Mouse (Mus musculus) neural tube, embryonic 13.5 days (tissue): ENCODE data around the gene Mei1. TPM values are rescaled to one million over a fixed set of nuclear protein-coding genes. Genes with fewer than 3 reads are reported as not detected.
A peak's percentile ranks its signal among the peaks of the same experiment; 100 is the strongest.
"Not testable (repeated sequence)": the region's sequence is repeated elsewhere in the genome, so short reads cannot be mapped to it uniquely, and the experiment has no call there.

Experiments
- ATAC-seq: fragments of 200-750 bp; cut with Nextera tagmentation; 2 replicates; pipeline ENCODE4 v1.8.0; 2017; ENCODE audit warnings: low read depth, mild to moderate bottlenecking, moderate TSS enrichment, moderate library complexity
- H3K27ac ChIP-seq: fragments of 300-500 bp; sonication (generic); replicated peaks from 2 replicates; pipeline ENCODE4 v1.5.1; 2015; ENCODE audit warnings: moderate library complexity, mild to moderate bottlenecking, inconsistent platforms
- H3K27me3 ChIP-seq: fragments of 300-500 bp; sonication (generic); 2 replicates; pipeline ENCODE4 v1.6.1; 2015; ENCODE audit warnings: mild to moderate bottlenecking, inconsistent platforms
- H3K36me3 ChIP-seq: fragments of 300-500 bp; sonication (generic); 2 replicates; pipeline ENCODE4 v1.6.1; 2015; ENCODE audit warnings: mild to moderate bottlenecking, inconsistent platforms
- H3K4me1 ChIP-seq: fragments of 300-500 bp; sonication (generic); replicated peaks from 2 replicates; pipeline ENCODE4 v1.6.1; 2015; ENCODE audit warnings: inconsistent platforms
- H3K4me2 ChIP-seq: fragments of 300-500 bp; sonication (generic); 2 replicates; pipeline ENCODE4 v1.6.1; 2015; ENCODE audit warnings: inconsistent platforms, mild to moderate bottlenecking, moderate library complexity
- H3K4me3 ChIP-seq: fragments of 300-500 bp; sonication (generic); 2 replicates; pipeline ENCODE4 v1.5.1; 2015; ENCODE audit warnings: mild to moderate bottlenecking, inconsistent platforms
- H3K9ac ChIP-seq: fragments of 300-500 bp; sonication (generic); 2 replicates; pipeline ENCODE4 v1.6.1; 2015; ENCODE audit warnings: moderate library complexity, mild to moderate bottlenecking, inconsistent platforms
- H3K9me3 ChIP-seq: fragments of 300-500 bp; sonication (generic); 2 replicates; pipeline ENCODE4 v1.6.1; 2016; ENCODE audit warnings: inconsistent platforms
- WGBS: fragments of 180-500 bp; shearing (Covaris S2); methylation state at CpG from one replicate; pipeline ENCODE4 v1.1.7; 2015; 5-methylcytosine and 5-hydroxymethylcytosine counted together
- polyA plus RNA-seq: library from polyadenylated mRNA; unstranded; fragments of >200 nt; fragmentation: Nextera tagmentation; extraction: Ambion mirVana; gene quantifications from 2 replicates; pipeline ENCODE4 v1.2.1, GENCODE M21; 2015

Gene Mei1
- polyA plus RNA-seq, 1 experiment from 2014 or later: 0.04 TPM

- Histone ChIP-seq H3K27me3 (no peaks in the 10 kb centered on the region), H3K36me3 (no peaks in the 10 kb centered on the region), H3K4me3 (no peak overlapping the region), H3K9me3 (no peaks in the 10 kb centered on the region), H3K9ac (no peak overlapping the region), H3K4me1 (no peaks in the 10 kb centered on the region), H3K4me2 (no peak overlapping the region), H3K27ac (no peak overlapping the region)
- ATAC-seq: no peak
- WGBS: 83% methylated on average over 7 of the region's 7 CpGs
These were observed 21.3 kb downstream of the Mei1 start for GRCm38 (mm10) chr15:82091061-82091460.

GRCm38 (mm10) chr15:82106953-82107555, 37.3 kb downstream of the Mei1 start:
- no peaks in the 10 kb centered on the region for H3K36me3 ChIP-seq
- H3K4me1 ChIP-seq: no peaks in the 10 kb centered on the region
- no peak overlapping the region for H3K9ac ChIP-seq
- H3K4me3 ChIP-seq: no peak overlapping the region
- H3K4me2 ChIP-seq: no peak overlapping the region
- H3K27ac ChIP-seq: no peak overlapping the region
- no peaks in the 10 kb centered on the region; the same call in 1 of the 2 replicates for H3K27me3 ChIP-seq
- WGBS: 13% methylated on average over 8 of the region's 8 CpGs
- no peaks in the 10 kb centered on the region for H3K9me3 ChIP-seq
- ATAC-seq: no peak

GRCm38 (mm10) chr15:82120544-82120943, 50.7 kb downstream of the Mei1 start:
- Histone ChIP-seq H3K36me3 (no peaks in the 10 kb centered on the region), H3K4me1 (no peaks in the 10 kb centered on the region), H3K9ac (no peak overlapping the region), H3K27me3 (no peaks in the 10 kb centered on the region), H3K4me3 (no peak overlapping the region), H3K4me2 (no peak overlapping the region), H3K27ac (no peak overlapping the region), H3K9me3 (no peaks in the 10 kb centered on the region)
- ATAC-seq: no peak
- WGBS: 82% methylated on average over 8 of the region's 8 CpGs

- H3K27ac ChIP-seq, H3K4me3 ChIP-seq, H3K9me3 ChIP-seq, H3K9ac ChIP-seq, H3K36me3 ChIP-seq, ATAC-seq, H3K27me3 ChIP-seq: not testable (repeated sequence)
- Histone ChIP-seq H3K4me1 (peaks cover 17% of the 10 kb centered on the region), H3K4me2 (peak overlapping the region; percentile 86)
- 74% methylated on average over 4 of the region's 4 CpGs for WGBS
These were observed 56.9 kb downstream of the Mei1 start for GRCm38 (mm10) chr15:82126690-82127089.

- Histone ChIP-seq H3K4me3 (peak within 1 kb of the TSS; percentile 68), H3K9ac (peak within 1 kb of the TSS; percentile 78), H3K4me2 (peak within 1 kb of the TSS; percentile 86), H3K27ac (peak within 1 kb of the TSS; percentile 80), H3K4me1 (peaks cover 17% of the 10 kb centered on the region), H3K9me3 (no peaks in the 10 kb centered on the region), H3K36me3 (peaks cover 8% of the 10 kb centered on the region; the same call in 1 of the 2 replicates), H3K27me3 (no peaks in the 10 kb centered on the region)
- WGBS: under 1% methylated on average over 74 of the region's 74 CpGs
- peak; percentile 99 for ATAC-seq
These were observed 57.9 kb downstream of the Mei1 start, which contains the start of gene Ccdc134 for GRCm38 (mm10) chr15:82127426-82128374. Ccdc134 (plus strand) TSS chr15:82127922.

- WGBS: 0% methylated on average over 5 of the region's 5 CpGs
- H3K27me3 ChIP-seq: no peaks in the 10 kb centered on the region
- no peak overlapping the region for H3K27ac ChIP-seq
- H3K4me1 ChIP-seq: peaks cover 17% of the 10 kb centered on the region
- H3K4me2 ChIP-seq: peak overlapping the region; percentile 86
- H3K4me3 ChIP-seq: peak overlapping the region; percentile 68
- peak overlapping the region; percentile 78 for H3K9ac ChIP-seq
- H3K36me3 ChIP-seq: peaks cover 13% of the 10 kb centered on the region; the same call in 1 of the 2 replicates
- ATAC-seq: no peak
- no peaks in the 10 kb centered on the region for H3K9me3 ChIP-seq
These were observed 58.6 kb downstream of the Mei1 start for GRCm38 (mm10) chr15:82128398-82128797.

GRCm38 (mm10) chr15:82130599-82130998, 60.8 kb downstream of the Mei1 start:
- Histone ChIP-seq H3K9me3 (no peaks in the 10 kb centered on the region), H3K4me1 (peaks cover 17% of the 10 kb centered on the region), H3K9ac (no peak overlapping the region), H3K4me3 (no peak overlapping the region), H3K4me2 (no peak overlapping the region), H3K36me3 (peaks cover 16% of the 10 kb centered on the region; the same call in 1 of the 2 replicates), H3K27ac (no peak overlapping the region), H3K27me3 (no peaks in the 10 kb centered on the region)
- ATAC-seq: no peak
- 65% methylated on average over 7 of the region's 7 CpGs for WGBS

- peaks cover 20% of the 10 kb centered on the region; the same call in 1 of the 2 replicates for H3K36me3 ChIP-seq
- H3K4me2 ChIP-seq: no peak overlapping the region
- H3K9me3 ChIP-seq: no peaks in the 10 kb centered on the region
- ATAC-seq: no peak
- WGBS: 85% methylated on average over 4 of the region's 4 CpGs
- H3K9ac ChIP-seq: no peak overlapping the region
- H3K4me1 ChIP-seq: no peaks in the 10 kb centered on the region
- H3K27me3 ChIP-seq: no peaks in the 10 kb centered on the region
- H3K4me3 ChIP-seq: no peak overlapping the region
- no peak overlapping the region for H3K27ac ChIP-seq
These were observed 65.6 kb downstream of the Mei1 start for GRCm38 (mm10) chr15:82135372-82135771.

GRCm38 (mm10) chr15:82138565-82138964, 68.8 kb downstream of the Mei1 start:
- no peak overlapping the region for H3K27ac ChIP-seq
- H3K4me1 ChIP-seq: no peaks in the 10 kb centered on the region
- no peak overlapping the region for H3K9ac ChIP-seq
- ATAC-seq: peak; percentile 32; the same call in 1 of the 2 replicates
- no peaks in the 10 kb centered on the region for H3K9me3 ChIP-seq
- no peak overlapping the region for H3K4me2 ChIP-seq
- WGBS: 54% methylated on average over 4 of the region's 4 CpGs
- no peaks in the 10 kb centered on the region for H3K27me3 ChIP-seq
- no peak overlapping the region for H3K4me3 ChIP-seq
- peaks cover 13% of the 10 kb centered on the region for H3K36me3 ChIP-seq

- Histone ChIP-seq H3K36me3 (peaks cover 12% of the 10 kb centered on the region), H3K4me3 (no peak overlapping the region), H3K4me2 (no peak overlapping the region), H3K4me1 (0 out of 2 replicates have a peak, but pooled peaks cover 6% of the 10 kb centered on the region), H3K27ac (no peak overlapping the region), H3K9me3 (no peaks in the 10 kb centered on the region), H3K27me3 (no peaks in the 10 kb centered on the region), H3K9ac (no peak overlapping the region)
- no peak for ATAC-seq
- WGBS: 94% methylated on average over 8 of the region's 8 CpGs
These were observed 69.4 kb downstream of the Mei1 start for GRCm38 (mm10) chr15:82139196-82139595.

GRCm38 (mm10) chr15:82140355-82140754, 70.6 kb downstream of the Mei1 start:
- ATAC-seq: no peak
- H3K27me3 ChIP-seq: no peaks in the 10 kb centered on the region
- no peak overlapping the region for H3K27ac ChIP-seq
- WGBS: 93% methylated on average over 3 of the region's 3 CpGs
- H3K9ac ChIP-seq: 0 out of 2 replicates have a peak overlapping the region, but pooled peaks have one; percentile 17
- no peak overlapping the region for H3K4me2 ChIP-seq
- H3K9me3 ChIP-seq: no peaks in the 10 kb centered on the region
- peaks cover 12% of the 10 kb centered on the region for H3K36me3 ChIP-seq
- no peak overlapping the region for H3K4me3 ChIP-seq
- peaks cover 10% of the 10 kb centered on the region for H3K4me1 ChIP-seq

GRCm38 (mm10) chr15:82144157-82144556, 74.4 kb downstream of the Mei1 start:
- Histone ChIP-seq H3K9ac (no peak overlapping the region), H3K9me3 (no peaks in the 10 kb centered on the region), H3K4me2 (no peak overlapping the region), H3K4me1 (peaks cover 35% of the 10 kb centered on the region), H3K4me3 (no peak overlapping the region), H3K36me3 (peaks cover 8% of the 10 kb centered on the region), H3K27me3 (no peaks in the 10 kb centered on the region), H3K27ac (peak overlapping the region; percentile 54; the same call in 1 of the 2 replicates)
- 91% methylated on average over 5 of the region's 5 CpGs for WGBS
- ATAC-seq: no peak
